Mouse (Mus musculus): ENCODE measurements around the gene Sde2.
"Not testable (repeated sequence)": the region's sequence is repeated elsewhere in the genome, so short reads cannot be mapped to it uniquely, and the experiment has no call there.

Gene Sde2

DNA sequence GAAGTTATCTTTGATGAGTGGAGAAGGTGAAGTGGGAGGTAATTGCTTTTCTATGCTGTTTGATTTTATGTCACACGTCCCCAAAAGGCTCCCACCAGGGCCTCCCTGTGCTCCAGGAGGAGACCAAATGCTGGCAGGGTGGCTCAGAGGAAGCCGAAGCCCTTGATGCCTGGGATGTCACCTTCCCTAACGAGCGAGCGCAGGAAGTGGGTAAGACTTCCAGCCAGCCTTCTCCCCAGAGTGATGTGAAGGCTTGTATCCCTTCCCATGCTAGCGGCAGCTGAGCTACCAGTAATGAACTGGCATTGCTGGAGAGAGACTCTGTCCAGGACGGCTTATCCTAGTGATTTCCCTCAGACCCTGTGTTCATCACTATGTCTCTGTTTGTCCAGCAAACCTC, 32.8 kb downstream of the Sde2 start:
- no peak for DNase-seq (ENCODE audit: low spot score in 2 of 2)

DNA sequence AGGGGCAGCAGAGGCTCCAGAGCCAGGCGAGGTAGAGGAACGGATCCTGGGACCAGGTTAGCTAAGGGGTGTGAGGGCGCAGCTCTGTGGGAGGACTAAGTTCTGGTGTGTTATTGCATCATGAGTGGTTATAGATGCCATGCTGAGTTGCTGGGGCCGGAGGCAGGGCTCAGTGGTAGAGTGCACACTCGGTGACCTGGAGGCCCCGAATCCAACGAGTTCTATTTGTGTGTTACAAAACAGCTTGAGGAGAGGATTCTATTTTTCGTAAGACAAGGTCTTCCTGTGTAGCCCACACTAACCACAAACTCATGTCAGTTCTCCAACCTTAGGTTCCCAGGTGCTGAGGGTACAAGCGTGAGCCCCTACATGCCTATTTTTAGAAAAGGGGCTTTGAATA, 33.6 kb downstream of the Sde2 start:
- no peak for DNase-seq (ENCODE audit: low spot score in 2 of 2)

DNA sequence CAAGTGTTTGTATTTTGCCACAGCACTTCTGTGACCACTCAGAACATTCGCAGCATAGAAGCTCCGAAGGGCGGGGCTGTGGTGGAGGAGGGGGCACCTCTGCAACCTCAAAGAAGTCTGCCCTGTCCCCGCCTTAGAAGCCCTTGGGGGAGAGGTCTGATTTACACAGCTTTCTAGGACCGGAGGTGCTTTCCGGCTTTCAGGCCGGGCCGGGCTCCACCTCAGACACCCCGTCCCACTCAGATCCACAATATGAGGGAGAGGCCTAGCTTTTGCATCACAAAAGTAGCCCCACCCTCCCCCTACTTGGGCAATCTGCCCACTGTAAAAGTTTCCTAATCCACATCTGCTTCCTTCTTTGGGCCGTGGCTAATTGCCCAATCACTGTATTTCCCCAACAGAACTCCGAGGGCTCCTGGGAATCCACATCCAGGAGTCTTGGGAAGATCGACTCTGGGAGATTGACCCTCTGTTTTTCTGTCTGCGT, 37.7 kb downstream of the Sde2 start:
- no peak for DNase-seq (ENCODE audit: low spot score in 2 of 2)

DNA sequence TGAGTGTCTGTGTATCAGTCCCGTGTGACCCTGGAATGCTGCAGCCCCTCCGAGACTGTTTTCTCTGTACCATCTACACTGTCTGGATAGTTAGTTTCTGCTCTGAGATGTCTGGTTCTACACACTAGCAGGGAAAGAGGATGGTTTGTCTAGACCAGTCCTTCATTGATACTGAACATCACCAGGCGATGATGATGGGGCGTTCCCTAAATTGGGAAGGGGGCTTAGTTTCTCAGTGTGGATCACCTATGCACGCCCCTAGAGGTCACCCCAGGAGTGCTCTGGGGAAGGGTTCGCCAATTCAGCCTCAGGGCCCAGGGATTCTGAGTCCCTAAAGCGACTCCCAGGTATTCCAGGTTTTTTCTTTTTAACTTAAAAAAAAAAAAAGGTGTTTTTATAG, 38.2 kb downstream of the Sde2 start:
- DNase-seq (ENCODE audit: low spot score in 2 of 2) = no peak

DNA sequence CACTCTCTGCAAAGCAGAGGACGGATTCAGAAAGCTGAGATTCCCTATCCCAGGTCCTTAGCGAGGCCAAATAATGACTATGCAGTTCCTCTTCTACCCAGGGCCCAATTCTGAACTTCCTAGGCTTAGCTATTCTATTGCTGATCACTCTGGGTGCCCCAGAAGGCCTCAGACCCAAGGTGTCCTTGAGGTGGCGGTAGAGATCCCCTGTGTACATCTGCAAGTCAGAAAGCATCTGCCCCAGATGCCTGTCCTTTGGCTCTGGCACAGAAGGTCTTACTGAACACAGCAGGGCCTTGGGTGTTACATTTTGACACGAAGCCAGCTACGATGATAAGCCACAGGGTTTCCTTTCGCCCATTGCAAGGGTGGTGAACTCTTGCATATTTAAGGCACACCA, 38.9 kb downstream of the Sde2 start:
- DNase-seq (ENCODE audit: low spot score in 2 of 2) = no peak

DNA sequence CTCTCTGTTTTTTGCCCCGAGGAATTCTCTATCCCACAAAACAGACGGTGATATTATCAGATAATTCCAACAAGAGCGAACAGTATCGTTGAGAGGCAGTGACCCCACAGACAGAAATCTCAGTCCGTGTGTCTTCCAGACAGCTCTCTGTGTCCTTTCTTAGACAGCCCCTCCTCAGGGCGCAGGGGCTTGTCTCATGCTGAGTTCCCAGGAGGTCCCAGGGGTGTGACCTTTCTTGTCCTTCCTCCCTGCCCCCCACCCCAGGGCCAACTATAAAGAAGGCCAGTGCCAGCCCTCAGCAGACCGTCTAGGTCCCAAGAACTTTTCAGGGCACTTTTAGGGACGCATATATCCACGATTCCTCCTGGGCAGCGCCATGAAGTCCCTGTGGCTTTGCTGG, 41.9 kb downstream of the Sde2 start, which contains the start of gene Lefty2:
Lefty2 (plus strand) TSS at position 301 of the 400 bp plus-strand sequence.
- DNase-seq (ENCODE audit: low spot score in 2 of 2) = no peak

DNA sequence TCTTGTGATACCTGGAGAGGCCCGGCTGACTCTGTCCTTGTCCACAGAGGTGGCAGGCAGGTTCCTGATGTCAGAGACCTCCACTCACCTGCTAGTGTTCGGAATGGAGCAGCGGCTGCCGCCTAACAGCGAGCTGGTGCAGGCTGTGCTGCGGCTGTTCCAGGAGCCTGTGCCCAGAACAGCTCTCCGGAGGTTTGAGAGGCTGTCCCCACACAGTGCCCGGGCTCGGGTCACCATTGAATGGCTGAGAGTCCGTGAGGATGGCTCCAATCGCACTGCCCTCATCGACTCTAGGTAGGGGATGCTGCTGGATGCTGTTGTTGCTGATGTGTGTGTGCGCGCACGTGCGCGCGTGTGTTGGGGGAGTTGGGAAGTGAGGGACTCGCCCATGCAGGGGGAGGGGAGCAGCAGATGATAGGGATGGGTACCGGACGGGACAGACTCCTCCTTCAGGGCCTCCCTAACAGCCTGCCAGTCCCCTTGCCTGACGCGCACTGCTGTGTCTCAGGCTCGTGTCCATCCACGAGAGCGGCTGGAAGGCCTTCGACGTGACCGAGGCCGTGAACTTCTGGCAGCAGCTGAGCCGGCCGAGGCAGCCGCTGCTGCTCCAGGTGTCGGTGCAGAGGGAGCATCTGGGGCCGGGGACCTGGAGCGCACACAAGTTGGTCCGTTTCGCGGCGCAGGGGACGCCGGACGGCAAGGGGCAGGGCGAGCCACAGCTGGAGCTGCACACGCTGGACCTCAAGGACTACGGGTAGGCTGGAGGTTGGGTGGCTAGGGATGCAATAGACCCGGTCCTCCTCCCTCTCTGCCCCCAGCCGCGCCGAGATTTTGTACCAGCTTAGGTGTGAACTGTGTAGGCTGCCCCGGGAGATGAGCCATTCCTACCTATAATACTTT, 43.4 kb downstream of the Sde2 start:
- DNase-seq (ENCODE audit: low spot score in 2 of 2) = not testable (repeated sequence)

DNA sequence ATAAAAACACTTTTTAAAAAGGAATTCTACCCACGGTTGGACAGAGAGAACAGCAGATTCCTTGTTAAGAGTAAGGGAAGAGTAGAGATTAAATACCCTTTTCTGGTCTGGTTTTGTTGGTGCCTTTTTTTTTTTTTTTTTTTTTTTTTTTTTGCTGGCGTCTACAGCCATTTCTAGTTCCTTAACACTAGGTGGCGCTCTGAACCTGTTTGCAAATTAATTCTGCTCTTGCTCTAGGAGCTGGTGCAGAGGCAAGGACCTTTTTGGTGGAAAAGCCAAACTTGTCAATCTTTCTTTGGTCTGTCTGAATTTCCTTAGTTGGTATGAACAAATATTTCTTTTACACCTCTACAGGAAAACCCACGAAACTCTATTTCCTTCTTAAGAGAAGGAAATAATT, 50.2 kb downstream of the Sde2 start:
- DNase-seq (ENCODE audit: low spot score in 2 of 2) = no peak

DNA sequence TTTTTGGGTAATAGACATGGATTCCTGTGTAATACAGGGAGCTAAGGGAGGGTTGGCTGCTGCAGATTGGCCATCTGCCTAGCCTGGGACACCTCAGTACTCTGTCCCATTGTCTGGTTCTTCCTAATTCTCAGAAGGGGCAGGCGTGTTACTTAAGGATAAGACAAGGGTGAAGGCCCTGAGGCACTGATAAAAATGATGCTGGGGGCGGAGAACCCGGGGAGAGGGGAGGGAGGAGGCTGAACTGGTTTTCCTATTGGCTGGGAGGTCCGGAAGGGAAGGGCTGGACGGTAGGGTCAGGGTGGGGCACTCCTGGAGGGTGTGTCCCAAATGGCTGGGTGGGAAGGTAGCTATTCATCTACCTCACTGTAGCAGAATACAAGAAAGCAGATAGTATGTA, 52.0 kb downstream of the Sde2 start:
- DNase-seq (ENCODE audit: low spot score in 2 of 2) = no peak

DNA sequence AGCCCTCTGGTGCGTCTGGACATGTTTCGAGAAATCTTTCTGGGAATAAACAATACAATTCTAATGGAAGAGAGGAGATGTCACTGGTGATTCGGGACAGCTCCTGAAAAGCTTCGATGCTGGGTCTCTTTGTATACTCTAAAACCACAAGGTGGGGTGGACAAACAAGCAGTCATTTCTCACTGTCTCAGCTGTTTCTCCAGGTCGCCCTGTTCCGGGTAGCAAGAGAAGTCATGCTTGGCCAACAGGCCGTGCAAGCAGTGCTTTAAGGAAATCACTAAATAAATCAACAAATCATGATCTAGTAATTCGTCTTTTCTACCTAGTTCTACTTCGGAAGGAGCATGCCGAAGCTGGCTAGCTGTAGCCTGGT, 52.7 kb downstream of the Sde2 start:
- no peak for DNase-seq (ENCODE audit: low spot score in 2 of 2)

DNA sequence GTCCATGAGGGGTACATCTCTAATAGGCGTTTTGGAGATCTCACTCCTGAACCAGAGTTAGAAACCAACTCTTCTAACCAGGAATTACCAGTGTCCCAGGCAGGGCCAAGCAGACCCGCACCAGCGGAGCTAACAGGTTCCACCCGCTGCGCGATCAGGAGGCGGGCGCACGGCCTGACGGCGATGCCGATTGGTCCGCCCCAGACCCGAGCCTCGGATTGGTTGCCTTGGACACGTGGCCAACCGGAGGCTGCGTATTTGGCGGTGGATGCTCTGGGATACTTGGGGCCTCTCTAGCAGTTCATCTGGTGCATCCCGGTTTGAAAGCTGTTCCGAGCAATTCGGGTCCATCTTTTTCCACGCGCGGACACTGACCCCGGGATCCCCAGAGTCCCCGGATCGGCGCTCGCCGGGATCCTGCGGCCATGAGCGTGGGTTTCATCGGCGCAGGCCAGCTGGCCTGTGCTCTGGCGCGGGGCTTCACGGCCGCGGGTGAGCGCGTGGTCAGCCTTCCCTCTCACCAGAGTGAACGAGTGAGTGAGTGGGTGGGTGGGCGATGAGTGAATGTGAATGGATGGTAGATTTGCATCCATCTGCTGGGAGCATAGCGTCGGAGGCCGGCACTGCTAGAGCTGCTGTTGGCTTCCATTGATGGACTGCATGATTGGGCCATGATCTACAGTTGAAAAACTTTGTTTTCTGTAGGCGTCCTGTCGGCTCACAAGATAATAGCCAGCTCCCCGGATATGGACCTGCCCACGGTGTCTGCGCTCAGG, 53.3 kb downstream of the Sde2 start, which contains the start of gene Pycr2:
Pycr2 (plus strand) TSS at position 255 of the 776 bp plus-strand sequence.
- peak; percentile 90 to 94 for DNase-seq (ENCODE audit: low spot score in 2 of 2)

DNA sequence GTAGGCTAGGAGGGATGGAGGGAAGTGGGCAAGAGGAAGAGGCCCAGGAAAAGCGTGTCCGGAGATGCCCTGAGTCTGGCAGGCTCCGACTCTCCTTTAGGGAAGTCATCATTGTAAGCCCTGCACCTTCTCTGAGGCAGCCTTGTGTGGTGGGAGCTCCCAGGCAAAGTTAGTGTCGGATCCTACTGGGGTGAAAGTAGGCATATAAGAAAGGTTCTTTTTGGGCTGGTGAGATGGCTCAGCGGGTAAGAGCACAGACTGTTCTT, 53.8 kb downstream of the Sde2 start:
- no peak for DNase-seq (ENCODE audit: low spot score in 2 of 2)

DNA sequence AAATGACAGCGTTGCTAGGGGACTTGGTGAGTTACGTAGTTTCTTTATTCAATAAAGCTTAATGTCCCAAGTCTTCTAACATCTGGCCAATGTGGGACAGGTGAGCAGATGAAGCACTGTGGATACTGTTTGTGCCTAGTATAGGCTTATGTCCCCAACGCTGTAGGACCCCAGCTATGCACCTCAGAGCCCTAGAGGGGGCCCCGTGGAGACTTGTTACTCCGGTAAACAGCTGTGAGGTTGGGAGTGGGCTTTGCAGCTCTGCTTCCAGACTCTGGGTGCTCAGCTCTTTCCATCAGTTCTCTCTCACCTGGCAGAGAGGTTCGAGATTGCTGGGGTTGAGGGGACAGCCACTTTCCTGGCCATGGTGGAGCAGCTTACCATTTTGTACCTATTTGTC, 54.4 kb downstream of the Sde2 start:
- DNase-seq (ENCODE audit: low spot score in 2 of 2) = no peak

DNA sequence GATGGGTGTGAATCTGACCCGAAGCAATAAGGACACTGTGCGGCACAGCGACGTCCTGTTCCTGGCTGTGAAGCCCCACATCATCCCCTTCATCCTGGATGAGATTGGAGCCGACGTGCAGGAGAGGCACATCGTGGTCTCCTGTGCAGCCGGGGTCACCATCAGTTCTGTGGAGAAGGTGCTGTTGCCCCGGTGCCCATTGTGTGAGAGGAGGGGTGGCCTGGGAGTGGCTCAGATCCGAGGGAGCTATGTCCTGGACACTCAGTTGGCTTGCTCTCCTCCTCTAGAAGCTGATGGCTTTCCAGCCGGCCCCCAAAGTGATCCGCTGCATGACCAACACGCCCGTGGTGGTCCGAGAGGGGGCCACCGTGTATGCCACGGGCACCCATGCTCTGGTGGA, 54.9 kb downstream of the Sde2 start:
- no peak for DNase-seq (ENCODE audit: low spot score in 2 of 2)

DNA sequence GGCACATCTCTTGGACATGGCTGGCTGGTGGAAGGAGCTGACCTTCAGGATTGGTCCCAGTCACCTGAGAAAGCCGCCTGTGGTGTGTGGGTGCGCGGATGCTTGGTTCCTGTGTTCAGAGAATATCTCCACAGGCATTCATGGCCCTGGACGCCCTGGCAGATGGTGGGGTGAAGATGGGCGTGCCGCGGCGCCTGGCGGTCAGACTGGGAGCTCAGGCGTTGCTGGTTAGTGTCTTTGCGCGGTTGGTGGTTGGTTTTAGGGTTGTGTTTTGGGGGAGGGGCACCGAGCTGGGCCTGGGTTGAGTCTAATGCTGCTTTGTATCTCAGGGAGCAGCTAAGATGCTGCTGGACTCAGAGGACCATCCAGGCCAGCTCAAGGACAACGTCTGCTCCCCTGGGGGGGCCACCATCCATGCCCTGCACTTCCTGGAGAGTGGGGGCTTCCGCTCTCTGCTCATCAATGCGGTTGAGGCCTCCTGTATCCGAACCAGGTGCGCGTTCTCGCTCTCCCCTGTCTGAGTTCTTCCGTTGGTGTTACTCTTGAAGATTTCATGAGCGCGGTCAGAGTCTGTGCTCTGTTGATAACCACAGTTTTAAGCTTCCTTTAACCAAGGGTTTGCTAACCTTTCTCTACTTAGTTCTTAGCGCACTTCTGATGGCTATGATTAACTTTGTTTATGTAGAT, 55.7 kb downstream of the Sde2 start:
- DNase-seq (ENCODE audit: low spot score in 2 of 2) = no peak

DNA sequence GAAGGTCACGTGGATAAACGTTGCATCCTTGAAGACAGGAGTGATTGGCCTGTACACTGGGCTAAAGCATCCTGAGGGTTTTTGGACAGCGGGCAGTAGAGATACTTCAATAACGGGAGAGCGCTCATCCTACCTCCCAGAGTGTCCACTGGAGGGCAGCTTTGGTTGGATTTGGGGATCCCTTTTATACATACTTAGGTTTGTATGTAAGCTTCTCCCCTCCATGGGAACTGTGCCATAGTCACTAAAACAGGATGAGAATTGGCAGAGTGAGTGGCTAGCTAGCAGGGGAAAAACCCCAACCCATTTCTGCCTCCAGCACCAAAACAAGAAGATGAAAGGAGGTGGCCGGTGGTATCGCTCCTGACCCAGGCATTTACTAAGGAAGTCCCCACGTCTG, 60.2 kb downstream of the Sde2 start:
- DNase-seq (ENCODE audit: low spot score in 2 of 2) = no peak

DNA sequence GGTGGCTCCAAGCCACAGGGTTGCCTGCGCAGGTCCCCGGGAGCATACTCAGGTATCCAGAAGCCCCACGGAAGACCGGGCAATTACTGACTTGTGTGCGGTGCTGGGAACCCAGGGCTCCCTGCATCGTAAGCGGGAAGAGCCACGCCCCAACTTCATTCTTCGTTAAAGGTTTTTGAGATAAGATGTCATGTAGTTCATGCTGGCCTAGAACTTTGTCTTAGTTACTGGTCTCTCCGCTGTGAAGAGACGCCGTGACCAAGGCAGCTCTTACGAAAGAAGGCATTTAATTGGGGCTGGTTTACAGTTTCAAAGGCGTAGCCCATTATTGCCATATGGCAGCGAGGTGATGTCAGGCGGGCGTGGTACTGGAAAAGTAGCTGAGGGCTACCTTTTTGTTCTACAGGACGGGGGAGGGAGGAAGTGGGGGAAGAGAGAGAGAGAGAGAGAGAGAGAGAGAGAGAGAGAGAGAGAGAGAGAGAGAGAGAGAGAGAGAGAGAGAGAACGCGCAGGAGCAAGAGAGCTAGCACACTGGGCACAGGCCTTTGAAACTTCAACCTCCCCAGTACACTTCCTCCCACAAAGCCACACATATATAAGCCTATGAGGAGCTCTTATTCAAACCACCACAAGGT, 60.8 kb downstream of the Sde2 start:
- no peak for DNase-seq (ENCODE audit: low spot score in 2 of 2)

DNA sequence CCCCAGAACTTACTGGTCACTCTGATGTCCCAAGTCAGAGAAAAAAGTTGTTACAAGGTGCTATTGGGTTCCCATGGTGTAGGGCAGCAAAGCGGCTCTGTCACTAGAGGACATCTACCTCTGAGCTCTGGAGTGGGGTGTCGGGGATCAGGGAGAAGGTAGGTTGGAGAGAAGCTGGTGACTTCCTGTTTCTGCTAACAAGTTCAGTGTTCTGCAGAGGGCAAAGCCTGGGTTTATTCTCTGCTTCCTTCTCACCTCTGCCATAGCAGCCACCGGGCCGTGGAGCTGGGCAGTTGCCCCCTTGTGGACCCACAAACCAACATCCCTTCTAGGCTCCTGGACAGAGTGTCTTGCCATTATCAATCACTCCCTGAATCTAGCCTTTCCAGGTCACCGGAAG, 61.9 kb downstream of the Sde2 start:
- DNase-seq (ENCODE audit: low spot score in 2 of 2) = no peak

DNA sequence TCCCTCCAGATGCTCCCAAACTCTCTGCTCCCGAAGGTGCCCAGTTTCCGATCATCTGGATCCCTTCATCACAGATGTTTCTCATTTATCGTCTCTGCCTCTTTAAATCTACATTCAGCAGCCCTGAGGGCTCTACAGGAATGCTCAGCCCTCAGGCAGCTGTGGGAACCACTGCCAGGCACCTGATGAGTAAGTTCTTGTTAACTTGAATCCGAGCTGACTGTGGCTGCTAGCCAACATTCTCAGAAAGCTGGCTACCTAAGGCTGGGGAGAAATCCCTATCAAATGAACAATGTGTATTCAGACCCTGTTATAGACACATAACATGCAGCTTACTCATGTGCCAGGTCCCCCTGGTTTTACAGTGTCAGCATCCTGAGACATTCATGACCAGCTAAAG, 62.9 kb downstream of the Sde2 start:
- DNase-seq (ENCODE audit: low spot score in 2 of 2) = no peak

DNA sequence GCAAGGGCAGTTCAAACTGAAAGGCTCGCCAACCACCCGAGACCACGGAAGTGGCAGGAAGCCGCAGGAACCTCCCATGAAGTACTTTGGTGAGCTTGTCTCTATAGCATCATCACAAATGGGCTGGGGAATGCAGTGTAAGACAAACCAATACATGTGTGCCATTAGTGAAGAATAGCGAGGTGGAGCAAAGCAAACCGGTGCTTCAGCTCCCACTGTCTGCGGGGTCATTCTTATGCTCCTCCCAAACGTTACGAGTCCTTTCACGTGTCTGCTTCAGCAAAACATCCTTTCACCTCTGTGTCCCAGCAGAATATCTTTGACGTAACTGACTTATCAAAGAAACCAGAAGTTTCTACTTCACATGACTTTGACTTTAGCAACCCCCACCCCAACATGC, 65.5 kb downstream of the Sde2 start:
- DNase-seq (ENCODE audit: low spot score in 2 of 2) = no peak

DNA sequence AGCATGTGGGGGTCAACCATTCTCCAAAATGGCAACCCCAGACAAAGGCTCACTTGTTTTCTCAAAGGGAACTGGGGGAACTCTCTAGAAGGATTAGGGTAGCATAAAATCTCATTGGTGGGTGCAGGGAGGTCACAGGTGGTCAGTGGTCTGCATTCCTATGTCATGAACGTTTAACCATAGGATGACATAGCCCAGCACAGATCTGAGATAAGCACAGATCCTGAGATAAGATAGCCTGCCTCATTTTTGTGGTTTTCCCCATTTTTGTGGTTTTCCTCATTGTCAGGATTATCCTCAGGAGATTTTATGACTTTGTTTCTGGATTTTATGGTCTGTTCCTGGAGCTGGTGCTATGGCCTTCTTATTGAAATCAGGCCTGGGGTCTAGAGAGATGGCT, 66.1 kb downstream of the Sde2 start:
- no peak for DNase-seq (ENCODE audit: low spot score in 2 of 2)

Measured in frontal cortex, postnatal 10 days (tissue).